Mouse (Mus musculus) C2C12 (cell line): Measurements from ENCODE around the gene Lrch4. TPM values are rescaled to one million over a fixed set of nuclear protein-coding genes. Genes with fewer than 3 reads are reported as not detected.

Experiments
- H3K27me3 ChIP-seq: one replicate; pipeline ENCODE4 v1.6.1; 2011; ENCODE audit not compliant: control insufficient read depth, insufficient read depth, insufficient read length
- H3K36me3 ChIP-seq: one replicate; pipeline ENCODE4 v1.6.1; 2011; ENCODE audit not compliant: control insufficient read depth, insufficient read depth
- H3K4me3 ChIP-seq: one replicate; pipeline ENCODE4 v1.5.1; 2011; ENCODE audit warnings: mild to moderate bottlenecking, control low read depth; ENCODE audit not compliant: poor library complexity, insufficient read depth, severe bottlenecking
- H3K79me2 ChIP-seq: one replicate; pipeline ENCODE4 v1.6.1; 2011; ENCODE audit not compliant: control insufficient read depth, insufficient read depth
- H3K79me3 ChIP-seq: one replicate; pipeline ENCODE4 v1.6.1; 2011; ENCODE audit warnings: low read depth, control low read depth
- H3ac ChIP-seq: one replicate; pipeline ENCODE3; 2011; ENCODE audit warnings: low read depth; ENCODE audit not compliant: control insufficient read depth, insufficient read length
- CEBPB ChIP-seq: IDR thresholded peaks from one replicate; pipeline ENCODE4 v1.6.1; 2011; ENCODE audit warnings: low read depth, mild to moderate bottlenecking, control low read depth, moderate library complexity
- CTCF ChIP-seq: IDR thresholded peaks from one replicate; pipeline ENCODE4 v1.5.1; 2011; ENCODE audit not compliant: control insufficient read depth, insufficient read depth, insufficient read length
- FOSL1 ChIP-seq: IDR thresholded peaks from one replicate; pipeline ENCODE4 v1.8.0; 2011; ENCODE audit warnings: mild to moderate bottlenecking, low read length; ENCODE audit not compliant: poor library complexity, insufficient read depth, severe bottlenecking
- MAX ChIP-seq: IDR thresholded peaks from one replicate; pipeline ENCODE4 v1.6.1; 2011; ENCODE audit warnings: mild to moderate bottlenecking, control low read depth
- MYOD1 ChIP-seq: IDR thresholded peaks from one replicate; pipeline ENCODE4 v1.6.1; 2011; ENCODE audit warnings: low read depth; ENCODE audit not compliant: control insufficient read depth, insufficient read length
- MYOG ChIP-seq: IDR thresholded peaks from one replicate; pipeline ENCODE4 v1.6.1; 2011; ENCODE audit not compliant: control insufficient read depth, insufficient read length; ENCODE audit errors: extremely low read depth
- USF1 ChIP-seq: IDR thresholded peaks from one replicate; pipeline ENCODE4 v1.6.1; 2011; ENCODE audit warnings: low read depth, mild to moderate bottlenecking, control low read depth, moderate library complexity
- polyA plus RNA-seq: library from polyadenylated mRNA; unstranded; fragments of >200 nt; fragmentation: generic; extraction: Trizol; gene quantifications from one replicate; pipeline ENCODE4 v1.2.1, GENCODE M21; 2012; ENCODE audit warnings: missing spikeins

Gene Lrch4
- polyA plus RNA-seq, 1 experiment = 27.5 TPM

- no peak for TF ChIP-seq CTCF
- Histone ChIP-seq H3K79me3 (peaks cover 4% of the 10 kb centered on the region), H3K4me3 (no peak overlapping the region), H3K79me2 (peaks cover 27% of the 10 kb centered on the region), H3ac (no peak overlapping the region), H3K27me3 (no peaks in the 10 kb centered on the region), H3K36me3 (no peaks in the 10 kb centered on the region)
These were observed 13.6 kb upstream of the Lrch4 start for GRCm38 (mm10) chr5:137615347-137615746.

- TF ChIP-seq CTCF (no peak), MYOG (no peak), USF1 (no peak), FOSL1 (no peak), MAX (no peak), CEBPB (no peak), MYOD1 (no peak)
- no peak overlapping the region for H3ac ChIP-seq
- H3K79me3 ChIP-seq = no peaks in the 10 kb centered on the region
- H3K27me3 ChIP-seq = no peaks in the 10 kb centered on the region
- H3K36me3 ChIP-seq = no peaks in the 10 kb centered on the region
- peaks cover under 1% of the 10 kb centered on the region for H3K79me2 ChIP-seq
- no peak overlapping the region for H3K4me3 ChIP-seq
These were observed 4.9 kb upstream of the Lrch4 start for GRCm38 (mm10) chr5:137623937-137624530.

GRCm38 (mm10) chr5:137627991-137628390 lies 930 bp upstream of the Lrch4 start:
- Histone ChIP-seq H3K27me3 (no peaks in the 10 kb centered on the region), H3K36me3 (peaks cover 7% of the 10 kb centered on the region), H3ac (peak overlapping the region; percentile 3), H3K4me3 (peak overlapping the region; percentile 39), H3K79me3 (peaks cover 29% of the 10 kb centered on the region), H3K79me2 (peaks cover 40% of the 10 kb centered on the region)
- TF ChIP-seq USF1 = no peak

- TF ChIP-seq CEBPB (no peak), MYOG (no peak), MYOD1 (no peak), CTCF (no peak), USF1 (no peak), FOSL1 (no peak), MAX (no peak)
- Histone ChIP-seq H3K79me3 (peaks cover 37% of the 10 kb centered on the region), H3ac (peak overlapping the region; percentile 67), H3K36me3 (peaks cover 20% of the 10 kb centered on the region), H3K4me3 (peak overlapping the region; percentile 96), H3K27me3 (no peaks in the 10 kb centered on the region), H3K79me2 (peaks cover 51% of the 10 kb centered on the region)
These were observed 393 bp downstream of the Lrch4 start for GRCm38 (mm10) chr5:137629306-137629721.

- Histone ChIP-seq H3K36me3 (peaks cover 24% of the 10 kb centered on the region), H3K4me3 (peak overlapping the region; percentile 96), H3ac (peak overlapping the region; percentile 55), H3K27me3 (no peaks in the 10 kb centered on the region), H3K79me2 (peaks cover 51% of the 10 kb centered on the region), H3K79me3 (peaks cover 37% of the 10 kb centered on the region)
- TF ChIP-seq USF1 = no peak
- TF ChIP-seq CTCF = no peak
- no peak for TF ChIP-seq CEBPB
- TF ChIP-seq FOSL1 = no peak
- no peak for TF ChIP-seq MYOD1
- no peak for TF ChIP-seq MYOG
- no peak for TF ChIP-seq MAX
These were observed 1.1 kb downstream of the Lrch4 start for GRCm38 (mm10) chr5:137629906-137630545.

- Histone ChIP-seq H3K79me2 (peaks cover 51% of the 10 kb centered on the region), H3ac (peak overlapping the region; percentile 58), H3K79me3 (peaks cover 37% of the 10 kb centered on the region), H3K27me3 (no peaks in the 10 kb centered on the region), H3K36me3 (peaks cover 30% of the 10 kb centered on the region), H3K4me3 (peak overlapping the region; percentile 29)
- TF ChIP-seq USF1 (no peak), MYOG (no peak), MAX (no peak), CTCF (no peak), CEBPB (no peak), FOSL1 (no peak), MYOD1 (peak; percentile 65)
These were observed 1.7 kb downstream of the Lrch4 start for GRCm38 (mm10) chr5:137630602-137631001.
